Mouse (Mus musculus) heart, postnatal 36 days (tissue): ENCODE measurements around the gene Mx1. TPM values are rescaled to one million over a fixed set of nuclear protein-coding genes. Genes with fewer than 3 reads are reported as not detected.

Source experiments
- DNase-seq, 2 experiments: peaks; one replicate each; pipeline ENCODE4 v3.0.0; 2021 to 2022
- intact Hi-C: fragments of 180-260 bp; cut with DNase I; formaldehyde crosslinking; loops from one replicate; pipeline ENCODE4 v1.15.1; 2025
- total RNA-seq, 2 experiments: library from RNA; stranded (reverse); gene quantifications; 2 replicates each; pipeline ENCODE4 v1.2.3; 2021

The Mx1 gene
- total RNA-seq, 2 experiments from 2014 or later = 2.0 to 4.0 TPM

- DNase-seq = no peak
- intact Hi-C loops = loop anchor here (5.0 kb wide), 1 partner anchor 77 kb away; no protein-coding TSS in a partner anchor
Measured at GRCm38 (mm10) chr16:97459831-97460230, 2.9 kb downstream of the Mx1 start.

GRCm38 (mm10) chr16:97447386-97447785 lies 15.3 kb downstream of the Mx1 start:
- intact Hi-C loops = no loop called here
- DNase-seq = no peak

GRCm38 (mm10) chr16:97443670-97444263 lies 18.9 kb downstream of the Mx1 start:
- DNase-seq = peak; percentile 40 to 47
- intact Hi-C loops = loop anchor here (2.0 to 5.0 kb wide), 4 partner anchors 125 to 334 kb away; no protein-coding TSS in a partner anchor

- intact Hi-C loops = loop anchor here (2.0 to 5.0 kb wide), 2 partner anchors 129 to 335 kb away; no protein-coding TSS in a partner anchor
- DNase-seq = no peak
Measured at GRCm38 (mm10) chr16:97441967-97442366, 20.7 kb downstream of the Mx1 start.

- intact Hi-C loops = no loop called here
- no peak for DNase-seq
Measured at GRCm38 (mm10) chr16:97438191-97438590, 24.5 kb downstream of the Mx1 start.

- DNase-seq = no peak
- intact Hi-C loops = no loop called here
Measured at GRCm38 (mm10) chr16:97437448-97438056, 25.2 kb downstream of the Mx1 start.

GRCm38 (mm10) chr16:97434206-97434605 lies 28.5 kb downstream of the Mx1 start:
- no peak for DNase-seq
- intact Hi-C loops = no loop called here

GRCm38 (mm10) chr16:97431328-97431727 lies 31.4 kb downstream of the Mx1 start:
- DNase-seq = peak; percentile 58
- intact Hi-C loops = no loop called here

- DNase-seq = no peak
- intact Hi-C loops = no loop called here
Measured at GRCm38 (mm10) chr16:97430091-97430490, 32.6 kb downstream of the Mx1 start.

GRCm38 (mm10) chr16:97428026-97428425 lies 34.7 kb downstream of the Mx1 start:
- intact Hi-C loops = no loop called here
- DNase-seq = no peak

- intact Hi-C loops = no loop called here
- DNase-seq = no peak
Measured at GRCm38 (mm10) chr16:97423627-97424026, 39.1 kb downstream of the Mx1 start.

- intact Hi-C loops = loop anchor here (1.0 kb wide), 1 partner anchor 9 kb away; no protein-coding TSS in a partner anchor
- DNase-seq = no peak
Measured at GRCm38 (mm10) chr16:97421671-97422070, 41.0 kb downstream of the Mx1 start.

GRCm38 (mm10) chr16:97418749-97419453 lies 43.8 kb downstream of the Mx1 start:
- intact Hi-C loops = loop anchor here (1.0 kb wide), 1 partner anchor 106 kb away; no protein-coding TSS in a partner anchor

GRCm38 (mm10) chr16:97417896-97418542 lies 44.7 kb downstream of the Mx1 start:
- DNase-seq = peak; percentile 42 to 48
- intact Hi-C loops = loop anchor here (1.0 to 2.0 kb wide), 2 partner anchors 61 to 105 kb away; partner anchors contain the start of gene Bace2

More at GRCm38 (mm10) chr16:97418749-97419453, 43.8 kb downstream of the Mx1 start:
- DNase-seq = no peak

- DNase-seq = no peak
- intact Hi-C loops = no loop called here
Measured at GRCm38 (mm10) chr16:97405476-97406012, 57.2 kb downstream of the Mx1 start.

- no peak for DNase-seq
- intact Hi-C loops = no loop called here
Measured at GRCm38 (mm10) chr16:97402213-97402785, 60.4 kb downstream of the Mx1 start.

GRCm38 (mm10) chr16:97401741-97402140 lies 61.0 kb downstream of the Mx1 start:
- intact Hi-C loops = no loop called here
- no peak for DNase-seq

- no peak for DNase-seq
- intact Hi-C loops = loop anchor here (5.0 kb wide), 1 partner anchor 43 kb away; the partner anchor contains the start of gene Bace2
Measured at GRCm38 (mm10) chr16:97399991-97400390, 62.7 kb downstream of the Mx1 start.

- intact Hi-C loops = loop anchor here (5.0 kb wide), 1 partner anchor 41 kb away; the partner anchor contains the start of gene Bace2
- no peak for DNase-seq
Measured at GRCm38 (mm10) chr16:97397945-97398531, 64.7 kb downstream of the Mx1 start.
